Mouse (Mus musculus): Measurements from ENCODE around the gene Tmem38b.

Tmem38b gene

GRCm38 (mm10) chr4:53827869-53828268 lies 2.0 kb downstream of the Tmem38b start:
- intact Hi-C loops (cut with DNase I): no loop called here

DNA sequence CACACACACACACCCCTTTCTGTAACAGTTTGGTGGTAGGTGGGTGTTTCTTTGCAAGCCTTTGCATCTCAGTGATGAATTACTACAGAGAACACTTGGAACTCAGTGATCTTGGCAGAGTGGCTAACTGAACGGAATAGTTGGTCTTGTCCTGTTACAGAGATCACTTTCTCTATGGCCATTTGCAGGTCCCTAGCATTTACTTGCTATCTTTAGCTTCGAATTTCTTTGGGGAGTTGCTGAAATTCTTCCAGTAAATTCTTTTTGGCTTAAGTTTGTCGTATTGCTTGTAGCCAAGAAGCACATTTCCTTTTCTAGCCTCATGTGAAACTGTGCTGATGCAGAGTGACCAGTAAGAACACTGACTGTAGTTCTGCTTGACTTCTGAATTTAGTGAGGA lies 3.1 kb downstream of the Tmem38b start:
- intact Hi-C loops (cut with DNase I): no loop called here

GRCm38 (mm10) chr4:53830016-53830415 lies 4.2 kb downstream of the Tmem38b start:
- intact Hi-C loops (cut with DNase I): no loop called here

DNA sequence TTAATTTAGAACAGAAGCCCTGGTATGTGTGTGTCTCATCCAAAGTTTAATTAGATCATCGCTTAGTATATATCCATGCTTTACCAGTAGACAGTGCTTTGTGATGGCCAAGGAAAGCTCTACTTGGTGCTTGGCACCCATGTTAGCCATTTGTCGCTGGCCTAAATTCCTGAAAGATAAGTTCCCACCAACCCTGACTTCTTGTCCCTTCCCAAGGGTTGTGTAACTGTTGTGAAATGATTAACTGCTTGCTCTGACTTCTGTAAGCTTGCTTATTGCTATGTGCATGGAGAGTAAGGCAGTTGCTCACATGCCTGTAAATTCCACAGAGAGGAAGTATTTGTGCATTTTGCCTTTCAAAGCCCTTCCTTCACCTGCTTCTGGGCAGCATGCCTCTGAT lies 4.7 kb downstream of the Tmem38b start:
- intact Hi-C loops (cut with DNase I): no loop called here

DNA sequence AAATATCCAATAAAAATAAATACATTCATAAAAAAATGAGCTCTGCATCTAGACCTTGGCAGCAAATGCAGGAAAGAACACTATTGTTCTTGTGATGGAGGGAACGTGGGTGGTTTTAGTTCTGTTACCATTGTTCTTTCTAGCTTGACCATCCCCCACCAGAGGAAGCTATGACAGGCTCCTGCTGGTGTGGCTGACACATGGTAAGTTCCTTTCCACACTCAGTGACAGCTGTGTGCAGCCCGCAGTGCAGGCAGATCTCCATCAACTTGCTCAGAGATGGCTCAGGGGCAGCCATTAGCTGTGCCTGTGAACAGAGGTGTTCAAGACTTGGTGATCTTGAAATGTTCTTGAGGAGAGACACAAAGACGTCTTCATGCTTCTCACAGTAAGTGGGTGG lies 6.5 kb downstream of the Tmem38b start:
- intact Hi-C loops (cut with DNase I): no loop called here

- intact Hi-C loops (cut with DNase I): no loop called here
These were observed 11.1 kb downstream of the Tmem38b start for GRCm38 (mm10) chr4:53836978-53837377.

DNA sequence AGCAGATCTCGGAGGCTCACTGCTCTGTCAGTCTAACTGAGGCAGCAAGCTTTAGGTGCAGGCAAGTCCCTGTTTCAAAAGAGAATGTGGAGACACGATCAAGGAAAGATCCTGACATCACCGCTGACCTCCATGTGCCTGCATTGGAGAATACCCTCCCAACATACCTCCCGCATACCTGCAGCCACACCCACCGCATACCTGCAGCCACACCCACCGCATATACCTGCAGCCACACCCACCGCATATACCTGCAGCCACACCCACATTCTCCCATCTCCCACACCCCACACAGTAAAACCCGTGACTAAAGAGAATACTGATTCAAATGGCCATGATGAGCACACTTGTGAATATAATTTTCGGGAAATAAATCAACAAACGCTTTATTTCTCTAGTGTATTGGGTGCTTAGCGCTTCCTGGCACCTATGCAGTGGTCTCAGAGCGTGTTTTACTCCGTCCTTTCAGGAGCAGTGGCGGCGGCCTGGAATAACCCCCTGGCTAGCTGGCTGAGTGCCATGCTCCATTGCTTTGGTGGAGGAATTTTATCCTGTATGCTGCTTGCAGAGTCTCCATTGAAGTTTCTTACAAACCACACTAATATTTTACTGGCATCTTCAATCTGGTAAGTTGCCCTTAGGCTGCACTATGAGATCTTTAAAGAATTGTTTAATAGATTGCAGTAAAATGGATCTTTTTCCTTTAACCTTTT lies 14.5 kb downstream of the Tmem38b start:
- intact Hi-C loops (cut with DNase I): no loop called here

- intact Hi-C loops (cut with DNase I): no loop called here
These were observed 17.7 kb downstream of the Tmem38b start for GRCm38 (mm10) chr4:53843553-53843952.

GRCm38 (mm10) chr4:53844835-53845619 lies 19.2 kb downstream of the Tmem38b start:
- intact Hi-C loops (cut with DNase I): loop anchor here (2.0 to 5.0 kb wide), 2 partner anchors 68 to 106 kb away; partner anchors contain the start of gene Tal2

DNA sequence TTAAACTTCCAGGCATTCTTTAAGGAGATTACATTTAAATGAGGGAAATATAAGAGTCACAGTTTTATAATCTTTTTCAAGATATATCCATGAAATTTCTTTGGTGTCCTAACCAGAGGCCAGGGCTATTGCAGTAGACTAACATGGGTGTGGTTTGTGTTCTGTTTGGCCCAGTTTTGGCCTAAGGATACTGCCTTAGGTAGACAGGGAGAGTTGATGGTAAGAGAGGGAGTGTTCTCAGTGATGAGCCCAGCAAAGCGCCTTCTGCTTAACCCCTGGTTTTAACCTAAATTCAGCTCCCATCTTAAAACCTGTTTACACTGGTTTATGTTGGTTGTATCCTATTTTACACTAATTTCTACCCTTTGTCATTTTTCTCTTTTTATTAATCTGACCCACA lies 19.8 kb downstream of the Tmem38b start:
- intact Hi-C loops (cut with DNase I): loop anchor here (2.0 to 5.0 kb wide), 2 partner anchors 68 to 107 kb away; partner anchors contain the start of gene Tal2

DNA sequence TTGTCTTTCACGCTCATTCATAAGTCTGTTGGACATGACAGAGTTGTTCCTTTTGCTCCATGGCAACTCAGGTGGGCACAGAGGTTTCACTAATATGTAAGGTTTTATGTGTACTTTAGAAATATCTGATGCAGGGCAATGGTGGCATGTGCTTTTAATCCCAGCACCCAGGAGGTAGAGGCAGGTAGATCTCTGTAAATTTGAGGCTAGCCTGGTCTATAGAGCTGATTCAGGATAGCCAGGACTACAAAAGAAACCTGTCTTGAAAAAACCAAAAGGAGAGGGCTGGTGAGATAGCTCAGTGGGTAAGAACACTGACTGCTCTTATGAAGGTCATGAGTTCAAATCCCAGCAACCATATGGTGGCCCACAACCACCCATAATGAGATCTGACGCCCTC lies 20.5 kb downstream of the Tmem38b start:
- intact Hi-C loops (cut with DNase I): loop anchor here (5.0 kb wide), 1 partner anchor 69 kb away; the partner anchor contains the start of gene Tal2

- intact Hi-C loops (cut with DNase I): loop anchor here (5.0 kb wide), 1 partner anchor 70 kb away; the partner anchor contains the start of gene Tal2
These were observed 21.7 kb downstream of the Tmem38b start for GRCm38 (mm10) chr4:53847541-53847940.

GRCm38 (mm10) chr4:53848308-53848707 lies 22.5 kb downstream of the Tmem38b start:
- intact Hi-C loops (cut with DNase I): loop anchor here (5.0 kb wide), 1 partner anchor 71 kb away; the partner anchor contains the start of gene Tal2

- intact Hi-C loops (cut with DNase I): loop anchor here (5.0 kb wide), 1 partner anchor 72 kb away; the partner anchor contains the start of gene Tal2
These were observed 23.0 kb downstream of the Tmem38b start for GRCm38 (mm10) chr4:53848816-53849215.

- intact Hi-C loops (cut with DNase I): loop anchor here (5.0 kb wide), 1 partner anchor 73 kb away; the partner anchor contains the start of gene Tal2
These were observed 24.0 kb downstream of the Tmem38b start for GRCm38 (mm10) chr4:53849804-53850203.

GRCm38 (mm10) chr4:53853333-53853732 lies 27.5 kb downstream of the Tmem38b start:
- intact Hi-C loops (cut with DNase I): no loop called here

GRCm38 (mm10) chr4:53859944-53860343 lies 34.1 kb downstream of the Tmem38b start:
- intact Hi-C loops (cut with DNase I): no loop called here

DNA sequence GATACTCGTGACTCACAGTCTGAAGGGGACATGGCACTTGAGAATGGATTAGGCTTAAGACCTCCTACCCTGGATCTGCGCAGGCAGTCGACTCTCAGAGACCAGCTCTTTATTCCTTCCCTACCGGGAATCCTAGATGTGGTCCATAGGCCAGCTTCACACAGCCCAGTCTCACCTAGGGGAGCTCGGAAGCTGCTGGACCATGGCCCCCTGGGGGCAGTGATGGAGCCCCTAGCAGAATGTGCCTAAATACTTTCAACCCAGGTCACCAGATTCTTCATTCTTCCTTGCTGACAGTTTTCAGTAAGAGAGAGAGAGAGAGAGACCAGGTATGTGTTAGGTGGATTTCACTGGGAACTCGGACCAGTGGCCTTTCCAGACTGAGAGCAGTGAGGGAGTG lies 36.3 kb downstream of the Tmem38b start:
- intact Hi-C loops (cut with DNase I): no loop called here

DNA sequence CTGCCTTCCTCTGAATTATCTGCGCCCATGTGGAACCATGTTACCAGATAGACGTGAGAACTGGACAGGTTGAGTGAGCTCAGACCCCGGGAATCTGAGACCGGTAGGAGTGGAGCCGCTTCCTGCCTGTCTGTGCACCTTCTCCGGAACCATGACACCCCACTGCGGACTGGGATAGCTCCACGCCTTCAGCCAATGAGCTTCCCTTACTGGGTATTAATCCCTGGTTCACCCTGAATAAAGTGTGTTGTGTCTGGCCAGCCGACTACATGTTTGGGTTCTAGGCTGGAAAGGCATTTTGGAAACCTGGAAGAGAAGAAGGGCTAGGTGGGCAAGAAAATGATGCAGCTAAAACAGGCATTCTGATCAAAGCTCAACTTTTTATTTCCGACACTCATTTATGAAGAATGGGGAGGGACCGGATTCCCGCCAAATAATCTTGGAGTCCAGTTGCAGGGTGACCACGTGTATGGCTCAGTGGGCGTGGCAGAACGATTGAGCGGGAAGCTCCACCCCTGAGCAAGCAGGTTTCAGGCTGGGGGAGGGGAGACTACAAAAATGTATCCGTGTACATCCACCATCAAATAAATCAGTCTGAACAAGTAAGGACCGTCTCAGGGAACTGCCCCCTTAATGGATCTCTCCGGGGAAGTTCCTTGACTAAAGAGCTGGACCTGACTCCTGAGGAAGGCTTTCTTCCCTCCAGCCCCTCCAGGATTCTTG lies 38.4 kb downstream of the Tmem38b start:
- intact Hi-C loops (cut with DNase I): no loop called here

DNA sequence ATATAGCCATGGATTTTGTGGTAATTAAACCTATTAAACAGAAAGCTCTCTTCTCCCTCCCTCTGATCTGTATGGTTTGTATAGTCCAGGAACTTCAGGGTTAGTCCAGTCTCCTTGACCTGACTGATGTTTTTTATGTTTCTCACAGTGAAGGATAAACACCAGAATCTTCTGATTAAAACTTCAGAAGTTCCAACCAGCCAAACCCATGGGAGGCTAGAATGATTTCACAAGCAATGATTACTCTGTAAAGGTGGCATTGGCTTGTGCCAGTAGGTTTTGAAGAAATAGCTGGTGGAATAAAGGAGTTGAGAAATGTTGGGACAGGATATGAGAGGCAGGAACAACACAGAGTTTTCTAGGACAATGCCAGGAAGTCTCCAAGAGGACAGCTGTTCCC lies 40.6 kb downstream of the Tmem38b start:
- intact Hi-C loops (cut with DNase I): no loop called here
